Mouse (Mus musculus): Measurements from ENCODE around the gene D230025D16Rik. TPM values are rescaled to one million over a fixed set of nuclear protein-coding genes. Genes with fewer than 3 reads are reported as not detected.
"Not testable (repeated sequence)": the region's sequence is repeated elsewhere in the genome, so short reads cannot be mapped to it uniquely, and the experiment has no call there.

Gene D230025D16Rik
- total RNA-seq, 2 experiments from 2014 or later = 22.5 to 26.7 TPM

DNA sequence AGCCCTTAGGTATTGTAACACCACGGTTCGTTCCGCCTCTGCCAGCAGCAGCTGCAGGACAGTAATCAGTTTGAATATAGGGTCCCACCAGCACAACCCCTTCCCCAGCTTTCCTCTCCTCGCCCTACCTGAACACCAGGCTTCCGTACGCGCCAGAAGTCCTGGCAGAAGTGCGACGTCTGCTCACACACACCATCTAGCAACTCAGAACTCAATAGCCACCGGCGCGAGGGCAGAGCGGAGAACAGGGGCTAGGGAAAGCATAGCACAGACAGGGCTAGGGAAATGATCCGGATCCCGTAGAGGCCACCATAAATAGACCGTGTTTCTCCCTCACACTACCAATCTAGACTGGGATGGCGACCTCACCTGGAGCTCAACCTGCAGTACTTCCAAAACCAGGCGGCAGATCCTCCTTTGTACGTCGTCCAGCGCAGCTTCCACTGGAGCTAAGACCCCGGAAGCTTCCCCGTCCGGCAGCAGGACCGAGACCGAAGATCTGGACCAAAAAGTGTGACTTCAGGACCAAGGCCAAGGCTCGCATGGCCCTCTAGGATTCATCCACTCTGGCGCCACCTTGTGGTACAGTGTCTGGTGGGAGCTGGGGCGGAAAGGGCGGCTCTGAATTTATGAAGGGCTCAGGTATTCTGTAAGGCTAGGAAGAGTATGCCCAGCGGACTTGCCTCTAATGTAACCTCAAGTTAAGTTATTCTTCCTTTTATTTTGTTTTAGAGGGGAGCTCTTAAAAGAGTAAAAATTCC is 65.8 kb downstream of the D230025D16Rik start:
- ATAC-seq (ENCODE audit: poor library complexity, severe bottlenecking) = peak; percentile 53

GRCm38 (mm10) chr8:105291364-105291763 is 66.4 kb downstream of the D230025D16Rik start:
- not testable (repeated sequence) for ATAC-seq (ENCODE audit: poor library complexity, severe bottlenecking)

DNA sequence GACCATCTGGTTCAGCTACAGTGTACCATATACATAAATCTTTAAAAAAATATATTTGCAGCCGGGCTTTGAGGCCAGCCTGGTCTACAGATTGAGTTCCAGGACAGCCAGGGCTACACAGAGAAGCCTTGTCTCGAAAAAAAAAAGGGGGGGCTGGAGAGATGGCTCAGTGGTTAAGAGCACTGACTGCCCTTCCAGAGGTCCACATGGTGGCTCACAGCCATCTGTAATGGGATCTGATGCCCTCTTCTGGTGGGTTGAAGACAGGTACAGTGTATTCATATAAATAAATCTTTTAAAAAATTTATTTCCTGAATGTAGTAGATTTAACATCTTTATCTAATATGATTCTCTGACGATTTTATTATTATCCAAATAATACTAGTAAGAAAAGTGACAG is 66.9 kb downstream of the D230025D16Rik start:
- not testable (repeated sequence) for ATAC-seq (ENCODE audit: poor library complexity, severe bottlenecking)

- ATAC-seq (ENCODE audit: poor library complexity, severe bottlenecking) = no peak
These were observed 67.5 kb downstream of the D230025D16Rik start for GRCm38 (mm10) chr8:105292471-105292870.

DNA sequence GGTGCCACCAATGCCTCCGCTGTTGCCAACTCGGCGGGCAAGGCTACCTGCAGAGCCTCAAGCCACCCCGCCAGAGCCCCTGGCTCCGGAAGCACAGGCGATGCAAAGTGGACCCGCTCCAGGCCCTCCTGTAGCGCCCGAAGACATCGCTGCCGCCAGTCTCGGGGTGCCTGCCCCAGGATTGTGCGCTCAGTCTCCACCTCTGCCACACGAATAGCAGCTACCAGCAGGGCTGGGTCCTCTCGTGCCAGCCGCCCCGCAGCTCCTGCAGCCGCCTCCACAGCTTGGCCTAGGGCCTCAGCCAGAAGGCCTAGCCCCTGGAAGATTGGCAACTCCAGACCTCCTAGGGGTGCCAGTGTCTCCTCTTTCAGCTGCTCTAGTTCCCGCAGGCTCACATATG is 68.5 kb downstream of the D230025D16Rik start:
- ATAC-seq (ENCODE audit: poor library complexity, severe bottlenecking) = no peak

DNA sequence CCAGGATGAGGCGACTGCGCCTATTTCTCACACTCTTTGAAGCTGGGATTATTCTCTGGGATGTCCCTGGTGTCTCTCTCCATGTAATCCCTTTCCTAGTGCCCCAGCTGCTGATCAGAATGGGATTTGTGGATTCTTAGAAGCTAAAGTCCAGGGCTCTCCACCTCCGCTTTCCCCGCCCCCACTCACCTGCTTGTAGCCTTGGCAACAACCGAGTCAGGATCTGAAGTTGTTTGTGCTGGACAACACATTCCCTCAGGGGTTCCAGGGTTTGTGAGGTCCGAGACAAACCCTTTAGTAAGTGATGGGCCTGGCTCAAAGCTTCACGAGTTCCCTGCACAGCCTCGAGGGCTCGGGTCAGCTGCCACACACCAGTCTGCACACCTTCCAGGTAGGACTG is 69.8 kb downstream of the D230025D16Rik start:
- ATAC-seq (ENCODE audit: poor library complexity, severe bottlenecking) = no peak

- ATAC-seq (ENCODE audit: poor library complexity, severe bottlenecking) = no peak
These were observed 70.3 kb downstream of the D230025D16Rik start for GRCm38 (mm10) chr8:105295256-105295655.

DNA sequence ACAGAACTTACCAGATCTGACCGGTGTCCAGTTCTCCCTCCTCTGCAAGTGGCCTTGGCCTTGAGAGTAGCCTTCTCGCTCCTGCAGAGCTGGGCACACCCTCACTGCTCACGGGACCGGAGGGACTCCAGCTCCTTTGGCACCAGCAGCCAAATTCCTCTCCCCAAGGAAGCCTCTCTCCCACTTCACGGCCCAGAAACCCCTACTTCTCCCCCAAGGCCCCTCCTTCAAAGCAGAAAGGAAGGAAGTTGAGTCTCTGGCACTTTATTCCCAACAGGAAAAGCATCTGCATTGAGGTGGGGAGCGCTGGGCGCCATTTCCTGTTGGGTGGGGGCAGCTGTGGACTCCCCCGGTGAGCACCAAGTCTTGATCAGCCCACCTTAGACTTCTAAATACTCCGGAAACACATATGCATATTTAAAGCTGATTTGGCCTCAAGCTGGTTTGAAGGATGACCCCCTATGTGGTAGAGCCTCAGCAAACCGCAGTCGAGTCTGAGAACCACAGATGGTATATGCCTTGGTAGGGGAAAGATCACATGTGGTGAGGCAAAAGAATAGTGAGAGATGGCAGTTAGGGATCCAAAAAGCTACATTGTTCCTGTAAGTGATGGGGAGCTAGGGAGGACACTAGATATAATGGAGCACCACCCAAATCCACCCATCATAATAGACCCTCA is 71.1 kb downstream of the D230025D16Rik start, which contains the start of gene Exoc3l:
Exoc3l (minus strand) TSS at position 207 of the 679 bp plus-strand sequence.
- no peak for ATAC-seq (ENCODE audit: poor library complexity, severe bottlenecking)

- peak; percentile 97 for ATAC-seq (ENCODE audit: poor library complexity, severe bottlenecking)
These were observed 72.7 kb downstream of the D230025D16Rik start, which contains the start of gene E2f4 for GRCm38 (mm10) chr8:105297511-105298192. E2f4 (plus strand) TSS chr8:105297663.

DNA sequence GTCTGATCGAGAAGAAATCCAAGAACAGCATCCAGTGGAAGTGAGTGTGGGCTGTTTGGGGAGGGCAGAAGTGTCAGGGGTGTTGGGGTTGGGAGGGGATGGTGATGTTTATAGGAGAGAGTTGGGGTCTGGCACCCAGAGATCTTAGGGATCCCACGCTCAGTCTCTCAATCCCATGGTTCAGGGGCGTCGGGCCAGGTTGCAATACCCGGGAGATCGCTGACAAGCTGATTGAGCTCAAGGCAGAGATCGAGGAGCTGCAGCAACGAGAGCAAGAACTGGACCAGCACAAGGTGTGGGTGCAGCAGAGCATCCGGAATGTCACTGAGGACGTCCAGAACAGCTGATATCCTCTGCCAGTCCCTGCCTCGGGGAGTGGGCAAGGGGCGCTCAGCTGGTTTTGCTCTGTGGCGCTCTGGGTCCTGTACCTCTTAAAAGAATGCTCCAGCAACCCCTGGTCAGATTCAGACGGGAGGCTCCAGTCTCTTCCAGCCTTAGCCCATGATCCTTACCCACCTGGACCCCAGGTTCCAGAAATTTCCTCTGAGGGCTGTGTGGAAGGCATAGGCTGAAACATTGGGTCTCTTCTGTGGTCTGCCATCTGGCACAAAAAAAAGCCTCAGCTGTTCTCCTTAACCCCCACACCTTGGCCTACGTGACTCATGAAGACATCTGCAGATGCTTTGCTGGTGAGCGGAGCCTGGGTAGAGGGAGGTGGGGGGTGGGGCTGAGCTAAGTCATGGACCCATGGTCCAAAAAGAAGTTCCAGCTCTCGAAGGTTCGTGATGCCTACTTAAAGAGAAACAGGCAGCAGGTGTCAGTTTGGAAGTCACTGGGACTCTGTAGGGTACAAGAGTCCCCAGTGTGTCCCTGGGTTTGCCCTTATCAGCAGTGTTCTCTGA is 73.7 kb downstream of the D230025D16Rik start:
- ATAC-seq (ENCODE audit: poor library complexity, severe bottlenecking) = no peak

DNA sequence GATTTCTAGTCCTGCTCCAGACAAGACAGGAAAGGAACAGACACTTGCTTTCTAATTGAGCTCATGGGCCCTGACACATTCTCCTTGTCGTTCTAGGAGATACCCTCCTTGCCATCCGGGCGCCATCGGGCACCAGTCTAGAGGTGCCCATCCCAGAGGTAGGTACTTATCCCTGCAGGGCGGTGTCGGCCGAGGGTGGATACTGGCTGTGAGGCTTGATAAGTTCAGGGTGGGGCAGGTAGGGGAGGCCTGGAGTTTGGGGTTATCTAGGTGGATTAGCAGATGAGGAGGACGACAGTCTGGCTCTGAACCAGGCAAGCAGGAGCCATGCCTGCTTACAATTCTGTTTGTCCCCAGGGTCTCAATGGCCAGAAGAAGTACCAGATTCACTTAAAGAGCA is 75.0 kb downstream of the D230025D16Rik start:
- no peak for ATAC-seq (ENCODE audit: poor library complexity, severe bottlenecking)

Other genes with a start within 250 kb of the D230025D16Rik start
- not detected in 2 replicates for gene Ces2h, start 224.3 kb upstream of the D230025D16Rik start, total RNA-seq (2015)
- gene Ces2h, start 224.3 kb upstream of the D230025D16Rik start, total RNA-seq (2017) = not detected in 2 replicates
- gene Ces3a, start 176.5 kb upstream of the D230025D16Rik start, total RNA-seq (2015) = not detected in 2 replicates
- gene Ces3a, start 176.5 kb upstream of the D230025D16Rik start, total RNA-seq (2017) = not detected in 2 replicates
- not detected in 2 replicates for gene Ces3b, start 141.4 kb upstream of the D230025D16Rik start, total RNA-seq (2015)
- gene Ces3b, start 141.4 kb upstream of the D230025D16Rik start, total RNA-seq (2017) = not detected in 2 replicates
- gene Ces4a, start 93.3 kb upstream of the D230025D16Rik start, total RNA-seq (2015) = not detected in 2 replicates
- gene Ces4a, start 93.3 kb upstream of the D230025D16Rik start, total RNA-seq (2017) = not detected in 2 replicates
- 178 and 200 TPM in 2 replicates for gene Cbfb, start 54.5 kb upstream of the D230025D16Rik start, total RNA-seq (2015)
- 204 and 207 TPM in 2 replicates for gene Cbfb, start 54.5 kb upstream of the D230025D16Rik start, total RNA-seq (2017)
- 0.31 TPM in 1 of 2 replicates, not detected in the other for gene B3gnt9, start 30.0 kb downstream of the D230025D16Rik start, total RNA-seq (2015)
- gene B3gnt9, start 30.0 kb downstream of the D230025D16Rik start, total RNA-seq (2017) = 0.15 TPM in 1 of 2 replicates, not detected in the other
- 10.6 and 11.1 TPM in 2 replicates for gene Tradd, start 39.5 kb downstream of the D230025D16Rik start, total RNA-seq (2015)
- 13.3 and 13.5 TPM in 2 replicates for gene Tradd, start 39.5 kb downstream of the D230025D16Rik start, total RNA-seq (2017)
- gene Fbxl8, start 39.5 kb downstream of the D230025D16Rik start, total RNA-seq (2015) = 4.1 and 6.3 TPM in 2 replicates
- gene Fbxl8, start 39.5 kb downstream of the D230025D16Rik start, total RNA-seq (2017) = 3.3 and 3.6 TPM in 2 replicates
- 0.22 TPM in 1 of 2 replicates, not detected in the other for gene Hsf4, start 44.7 kb downstream of the D230025D16Rik start, total RNA-seq (2015)
- gene Hsf4, start 44.7 kb downstream of the D230025D16Rik start, total RNA-seq (2017) = not detected in 2 replicates
- gene Nol3, start 51.0 kb downstream of the D230025D16Rik start, total RNA-seq (2015) = not detected in 2 replicates
- 0.07 TPM in 1 of 2 replicates, not detected in the other for gene Nol3, start 51.0 kb downstream of the D230025D16Rik start, total RNA-seq (2017)
- 0.14 and 1.1 TPM in 2 replicates for gene 4931428F04Rik, start 64.7 kb downstream of the D230025D16Rik start, total RNA-seq (2015)
- gene 4931428F04Rik, start 64.7 kb downstream of the D230025D16Rik start, total RNA-seq (2017) = 0.18 and 0.94 TPM in 2 replicates
- gene Exoc3l, start 71.0 kb downstream of the D230025D16Rik start, total RNA-seq (2015) = 0.09 and 0.25 TPM in 2 replicates
- 0.26 TPM in 1 of 2 replicates, not detected in the other for gene Exoc3l, start 71.0 kb downstream of the D230025D16Rik start, total RNA-seq (2017)
- gene E2f4, start 72.5 kb downstream of the D230025D16Rik start, total RNA-seq (2015) = 75.8 and 76.8 TPM in 2 replicates
- 26.9 and 33.7 TPM in 2 replicates for gene E2f4, start 72.5 kb downstream of the D230025D16Rik start, total RNA-seq (2017)
- gene Elmo3, start 80.5 kb downstream of the D230025D16Rik start, total RNA-seq (2015) = 0.46 and 0.58 TPM in 2 replicates
- 0.20 and 0.51 TPM in 2 replicates for gene Elmo3, start 80.5 kb downstream of the D230025D16Rik start, total RNA-seq (2017)
- 0.89 and 1.8 TPM in 2 replicates for gene Lrrc29, start 101.1 kb downstream of the D230025D16Rik start, total RNA-seq (2015)
- gene Lrrc29, start 101.1 kb downstream of the D230025D16Rik start, total RNA-seq (2017) = 1.7 and 3.1 TPM in 2 replicates
- gene Tmem208, start 101.2 kb downstream of the D230025D16Rik start, total RNA-seq (2015) = 65.7 and 72.3 TPM in 2 replicates
- gene Tmem208, start 101.2 kb downstream of the D230025D16Rik start, total RNA-seq (2017) = 33.0 and 40.9 TPM in 2 replicates
- gene Fhod1, start 122.8 kb downstream of the D230025D16Rik start, total RNA-seq (2015) = 10.9 and 12.6 TPM in 2 replicates
- gene Fhod1, start 122.8 kb downstream of the D230025D16Rik start, total RNA-seq (2017) = 5.1 and 7.2 TPM in 2 replicates
- gene Slc9a5, start 123.7 kb downstream of the D230025D16Rik start, total RNA-seq (2015) = 0.56 and 0.87 TPM in 2 replicates
- 0.73 and 0.77 TPM in 2 replicates for gene Slc9a5, start 123.7 kb downstream of the D230025D16Rik start, total RNA-seq (2017)
- 0.22 TPM in 1 of 2 replicates, not detected in the other for gene Plekhg4, start 148.1 kb downstream of the D230025D16Rik start, total RNA-seq (2015)
- gene Plekhg4, start 148.1 kb downstream of the D230025D16Rik start, total RNA-seq (2017) = 0.11 and 0.16 TPM in 2 replicates
- not detected in 2 replicates for gene Kctd19, start 188.4 kb downstream of the D230025D16Rik start, total RNA-seq (2015)
- gene Kctd19, start 188.4 kb downstream of the D230025D16Rik start, total RNA-seq (2017) = not detected in 2 replicates
- gene Lrrc36, start 188.4 kb downstream of the D230025D16Rik start, total RNA-seq (2015) = 0.07 TPM in 1 of 2 replicates, not detected in the other
- gene Lrrc36, start 188.4 kb downstream of the D230025D16Rik start, total RNA-seq (2017) = not detected in 2 replicates
- gene Tppp3, start 246.4 kb downstream of the D230025D16Rik start, total RNA-seq (2015) = 2.5 and 2.9 TPM in 2 replicates
- gene Tppp3, start 246.4 kb downstream of the D230025D16Rik start, total RNA-seq (2017) = 6.5 and 13.4 TPM in 2 replicates